Mouse (Mus musculus) stomach, postnatal 0 days (tissue): Measurements from ENCODE around the gene Kif5c.

Experiments used
- CTCF ChIP-seq: IDR thresholded peaks from 2 replicates; pipeline ENCODE4 v1.5.1; 2016; ENCODE audit warnings: antibody characterized with exemption, low read depth, mild to moderate bottlenecking, moderate library complexity
- EP300 ChIP-seq: optimal IDR thresholded peaks from 2 replicates; pipeline ENCODE3; 2016; ENCODE audit warnings: antibody characterized with exemption

DNA sequence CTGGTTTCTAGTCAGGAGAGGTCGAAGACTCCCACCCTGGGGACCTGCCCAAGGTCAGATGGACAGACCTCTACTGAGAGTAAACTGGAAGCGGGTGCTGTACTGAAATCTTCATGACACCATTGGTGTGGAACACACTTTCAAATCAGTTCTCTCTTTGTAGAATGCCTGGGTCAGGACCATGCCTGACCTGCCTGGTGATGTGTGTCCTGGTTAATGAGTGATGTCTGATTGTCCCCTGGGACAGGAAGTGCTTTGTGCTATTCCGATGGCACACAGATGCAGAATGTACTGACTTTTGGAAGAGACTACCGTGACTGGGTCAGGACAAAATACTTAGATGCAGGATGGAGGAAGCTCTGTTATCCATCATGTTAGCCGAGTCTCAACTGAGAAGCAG lies 151.3 kb downstream of the Kif5c start:
- TF ChIP-seq CTCF (no peak), EP300 (no peak)
